Mouse (Mus musculus) lung, adult 2 months (tissue): ENCODE measurements around the gene Hpcal1. TPM values are rescaled to one million over a fixed set of nuclear protein-coding genes. Genes with fewer than 3 reads are reported as not detected.

ENCODE experiments used
- DNase-seq: peaks from one replicate; pipeline ENCODE4 v3.0.0; 2022
- H3K4me1 ChIP-seq: fragments of 200-500 bp; 2 replicates; pipeline ENCODE4 v1.6.1; 2011; ENCODE audit warnings: low read length; ENCODE audit not compliant: control insufficient read depth, insufficient read depth
- H3K4me3 ChIP-seq: fragments of 200-500 bp; replicated peaks from 2 replicates; pipeline ENCODE3; 2011; ENCODE audit warnings: low read depth, mild to moderate bottlenecking, control low read depth, low read length; ENCODE audit errors: extremely low read depth
- CTCF ChIP-seq: fragments of 200-500 bp; IDR thresholded peaks from 2 replicates; pipeline ENCODE4 v1.5.1; 2011; ENCODE audit warnings: mild to moderate bottlenecking, low read length, control low read depth; ENCODE audit not compliant: insufficient read depth
- POLR2A ChIP-seq: fragments of 200-500 bp; IDR thresholded peaks from 2 replicates; pipeline ENCODE4 v1.6.1; 2011; ENCODE audit warnings: low read depth, mild to moderate bottlenecking, control low read depth, low read length, borderline replicate concordance; ENCODE audit errors: extremely low read depth
- WGBS: fragments of 180-500 bp; shearing (Covaris S2); methylation state at CpG from one replicate; pipeline ENCODE4 v1.1.7; 2018; 5-methylcytosine and 5-hydroxymethylcytosine counted together
- polyA plus RNA-seq: library from polyadenylated mRNA; depleted of rRNA; stranded (reverse); fragments of >200 nt; gene quantifications from 2 replicates; pipeline ENCODE4 v1.2.3, GENCODE M21; 2012

The Hpcal1 gene
- polyA plus RNA-seq, 1 experiment: 222 TPM

DNA sequence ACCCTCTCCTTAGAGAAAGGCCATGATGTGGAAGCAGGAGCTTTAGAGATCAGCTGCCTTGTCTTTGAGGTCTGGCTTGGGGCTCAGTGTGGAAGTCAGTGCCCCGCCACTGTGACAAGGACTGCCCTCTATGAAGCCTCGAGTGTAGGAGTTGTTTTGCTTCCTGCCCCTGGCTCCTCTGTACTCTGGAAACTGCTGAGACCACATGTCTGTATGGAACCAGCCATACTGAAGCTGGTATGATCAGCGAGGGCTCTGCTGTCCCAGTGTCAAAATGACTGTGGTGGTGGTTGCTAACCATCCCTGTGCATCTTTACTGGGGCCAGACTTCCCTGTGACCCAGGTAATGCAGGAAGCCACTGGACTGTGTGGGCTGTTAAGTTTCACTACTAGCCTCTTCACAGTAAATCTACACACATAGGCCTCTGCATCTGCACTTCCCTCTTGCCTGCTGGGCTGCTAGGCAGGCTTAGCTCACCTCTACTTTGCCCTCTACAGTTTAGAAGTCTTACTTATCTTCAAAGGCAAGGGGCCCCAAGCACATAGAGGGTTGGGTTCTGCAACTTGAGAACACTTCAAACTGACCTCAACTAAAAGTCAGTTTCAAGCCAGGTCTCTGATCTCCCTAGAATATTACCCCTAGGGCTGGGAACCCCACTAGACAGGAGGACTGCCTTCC lies 33.9 kb downstream of the Hpcal1 start:
- Histone ChIP-seq H3K4me3 (no peak overlapping the region), H3K4me1 (peaks cover 47% of the 10 kb centered on the region)
- TF ChIP-seq CTCF (no peak), POLR2A (no peak)
- WGBS: 32% methylated on average over 3 of the region's 3 CpGs
- no peak for DNase-seq

DNA sequence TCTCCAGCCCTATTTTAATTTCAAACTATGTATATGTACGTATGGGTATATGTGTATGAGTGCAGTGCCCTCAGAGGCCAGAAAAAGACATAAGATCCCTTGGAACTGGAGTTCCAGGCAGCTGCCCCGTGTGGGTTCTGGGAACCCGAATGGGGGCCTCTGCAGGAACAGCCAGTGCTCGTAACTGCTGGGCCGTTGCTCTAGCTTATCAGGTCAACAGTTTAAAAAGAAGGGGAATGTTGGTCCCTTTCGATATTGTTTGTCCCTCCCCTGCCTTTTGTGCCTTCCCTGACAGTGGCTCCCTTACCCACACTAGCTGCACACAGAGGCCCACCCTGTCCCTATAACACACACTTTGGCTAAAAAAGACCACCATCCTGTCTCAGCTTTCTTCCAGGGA lies 34.9 kb downstream of the Hpcal1 start:
- TF ChIP-seq CTCF: no peak
- no peak for TF ChIP-seq POLR2A
- H3K4me3 ChIP-seq: no peak overlapping the region
- H3K4me1 ChIP-seq: peaks cover 47% of the 10 kb centered on the region
- no peak for DNase-seq
- 69% methylated on average over 6 of the region's 6 CpGs for WGBS

DNA sequence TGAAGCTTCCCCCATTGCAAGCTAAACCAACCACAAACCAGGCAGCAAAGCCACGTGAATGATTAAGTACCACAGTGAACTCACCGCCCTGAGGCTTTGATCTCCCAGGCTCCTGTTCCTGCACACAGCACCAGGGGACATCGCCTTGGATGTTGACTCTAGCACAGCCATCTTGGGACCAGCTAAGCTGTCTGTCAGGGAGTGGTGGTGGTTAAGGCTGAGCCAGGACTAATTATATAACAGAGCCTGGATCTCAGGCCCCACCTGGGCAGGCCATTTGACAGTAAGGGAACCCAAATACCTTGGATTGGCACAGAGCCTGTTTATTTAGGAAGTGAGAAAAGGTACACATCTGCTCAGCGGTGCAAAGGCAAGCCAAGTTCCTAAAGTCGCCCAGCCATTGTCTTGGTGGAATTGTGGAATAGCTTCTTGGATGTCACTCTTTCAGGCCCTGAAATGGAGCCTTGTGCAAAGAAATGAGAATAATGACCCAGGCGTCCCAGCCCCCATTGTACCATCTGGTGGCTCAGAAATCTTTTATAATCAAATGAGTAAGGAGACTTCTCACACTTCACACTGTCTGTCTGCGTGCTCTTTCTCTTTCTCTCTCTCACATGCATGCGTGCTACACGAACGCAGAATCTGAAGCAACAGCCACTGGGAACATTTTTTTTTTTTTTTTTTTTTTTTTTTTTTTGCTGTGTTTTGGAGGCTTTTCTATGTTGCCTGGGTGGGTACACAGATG lies 36.1 kb downstream of the Hpcal1 start:
- TF ChIP-seq POLR2A (no peak), CTCF (no peak)
- H3K4me1 ChIP-seq: peaks cover 44% of the 10 kb centered on the region
- no peak for DNase-seq

DNA sequence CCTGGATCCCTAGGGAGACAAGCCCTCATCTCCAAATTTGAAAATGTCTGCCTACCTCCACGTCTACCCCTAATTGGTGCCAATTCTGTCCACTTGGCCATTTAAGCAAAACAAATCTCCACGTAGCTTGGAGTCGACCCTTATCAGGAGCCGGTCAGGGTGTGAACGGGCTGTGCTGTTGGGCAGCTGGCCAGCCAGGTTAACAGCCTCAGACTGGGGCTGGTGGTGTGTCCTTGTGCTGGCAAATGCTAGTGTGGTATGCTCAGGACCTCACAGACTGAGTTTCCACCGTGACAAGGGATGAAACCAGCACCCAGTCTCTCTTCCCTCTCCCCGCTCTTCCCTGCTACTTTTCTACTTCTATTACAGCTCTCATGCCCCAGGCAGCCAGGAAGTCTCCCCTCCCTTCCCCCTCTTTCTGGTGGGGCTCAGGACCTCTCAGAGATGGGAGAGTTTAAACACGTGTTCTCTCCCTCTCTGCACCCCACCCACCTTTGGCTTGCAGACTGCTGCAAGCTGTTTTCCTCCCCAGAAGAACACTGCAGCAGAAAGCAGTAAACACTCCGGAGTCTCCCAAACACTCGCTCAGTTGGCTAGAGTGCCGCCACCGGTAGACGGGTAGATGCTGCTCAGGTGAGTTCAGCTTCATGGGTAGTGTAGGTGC lies 37.2 kb downstream of the Hpcal1 start:
- DNase-seq: peak; percentile 61
- WGBS: 20% methylated on average over 13 of the region's 13 CpGs
- H3K4me1 ChIP-seq: peaks cover 49% of the 10 kb centered on the region
- TF ChIP-seq POLR2A (no peak), CTCF (no peak)
- no peak overlapping the region for H3K4me3 ChIP-seq

More for the DNA sequence above, 36.1 kb downstream of the Hpcal1 start:
- 62% methylated on average over 10 of the region's 10 CpGs for WGBS
- H3K4me3 ChIP-seq: no peak overlapping the region

DNA sequence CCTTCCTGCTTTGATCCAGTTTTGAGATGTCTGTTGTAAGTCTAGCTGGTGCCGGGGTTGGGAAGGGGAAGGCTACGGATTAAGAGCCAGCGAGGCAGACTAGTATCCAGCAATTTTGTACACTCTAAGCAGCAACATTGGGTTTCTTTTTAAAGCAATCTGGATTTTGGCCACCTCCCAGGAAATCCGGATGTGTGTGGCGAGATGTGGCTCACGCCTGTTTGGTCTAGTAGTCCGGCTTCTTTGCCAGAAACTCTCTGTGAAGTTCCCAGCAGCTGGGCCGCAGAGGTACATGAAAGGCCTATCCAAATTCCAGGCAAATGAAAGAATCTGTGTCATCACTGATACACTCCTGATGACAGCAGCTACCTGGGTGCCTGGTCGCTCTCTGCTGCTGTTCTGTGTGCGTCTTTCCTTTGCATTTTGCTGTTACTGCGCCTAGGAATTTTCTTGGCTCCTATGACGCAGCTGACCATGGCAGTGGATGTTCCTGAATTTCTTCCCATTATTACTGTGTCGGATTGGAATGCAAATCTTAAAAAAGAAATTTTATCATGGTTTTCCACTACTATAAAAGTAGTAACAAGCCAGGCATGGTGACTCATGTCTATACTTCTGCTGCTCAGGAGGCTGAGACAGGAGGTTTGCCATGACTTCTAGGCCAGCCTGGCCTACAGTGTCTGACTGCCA lies 38.7 kb downstream of the Hpcal1 start:
- TF ChIP-seq POLR2A (no peak), CTCF (no peak)
- no peak for DNase-seq
- Histone ChIP-seq H3K4me1 (peaks cover 46% of the 10 kb centered on the region), H3K4me3 (no peak overlapping the region)
- WGBS: 43% methylated on average over 13 of the region's 13 CpGs

DNA sequence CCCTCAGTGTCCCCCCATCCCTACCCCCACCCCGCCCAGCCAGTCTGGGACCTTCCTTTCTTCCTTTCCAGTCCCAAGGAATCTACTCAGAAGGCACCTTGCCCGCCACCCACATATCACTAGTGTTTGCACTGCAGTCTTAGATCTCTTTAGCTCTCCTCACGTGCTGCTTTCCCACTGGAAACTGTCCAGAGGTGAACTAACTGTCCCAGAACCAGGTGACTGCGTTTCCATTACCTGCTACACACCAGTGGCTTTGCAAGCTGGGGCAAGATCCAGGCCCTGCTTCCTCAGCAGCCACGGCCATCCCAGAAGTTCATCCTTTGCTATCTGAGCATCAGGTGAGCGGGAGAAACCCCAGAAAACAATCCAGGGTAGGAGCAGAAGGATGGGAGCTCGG lies 41.4 kb downstream of the Hpcal1 start:
- no peak for TF ChIP-seq CTCF
- TF ChIP-seq POLR2A: no peak
- no peak for DNase-seq
- Histone ChIP-seq H3K4me1 (peaks cover 30% of the 10 kb centered on the region), H3K4me3 (no peak overlapping the region)
- 70% methylated on average over 7 of the region's 7 CpGs for WGBS

DNA sequence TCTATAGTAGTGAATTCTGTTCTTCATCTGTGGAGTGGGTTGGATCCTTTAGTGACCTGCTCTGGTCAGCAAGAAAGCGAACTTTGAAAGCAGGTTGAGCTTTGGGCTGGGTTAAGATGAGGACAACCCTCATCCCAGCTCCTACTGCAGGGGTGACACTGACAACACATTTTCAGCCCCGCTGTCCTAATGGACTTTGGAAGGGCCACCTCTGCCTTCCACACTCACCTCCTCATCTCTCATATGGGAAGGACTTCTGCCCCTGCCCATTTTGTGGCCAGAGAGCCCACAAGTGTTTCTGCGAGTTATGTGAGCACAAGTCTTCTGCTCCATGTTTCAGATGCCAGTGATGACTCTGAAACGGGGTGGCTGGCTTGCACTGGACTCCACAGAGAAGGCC lies 41.9 kb downstream of the Hpcal1 start:
- TF ChIP-seq CTCF (no peak), POLR2A (no peak)
- WGBS: 63% methylated on average over 4 of the region's 4 CpGs
- Histone ChIP-seq H3K4me1 (peaks cover 26% of the 10 kb centered on the region), H3K4me3 (no peak overlapping the region)
- no peak for DNase-seq

DNA sequence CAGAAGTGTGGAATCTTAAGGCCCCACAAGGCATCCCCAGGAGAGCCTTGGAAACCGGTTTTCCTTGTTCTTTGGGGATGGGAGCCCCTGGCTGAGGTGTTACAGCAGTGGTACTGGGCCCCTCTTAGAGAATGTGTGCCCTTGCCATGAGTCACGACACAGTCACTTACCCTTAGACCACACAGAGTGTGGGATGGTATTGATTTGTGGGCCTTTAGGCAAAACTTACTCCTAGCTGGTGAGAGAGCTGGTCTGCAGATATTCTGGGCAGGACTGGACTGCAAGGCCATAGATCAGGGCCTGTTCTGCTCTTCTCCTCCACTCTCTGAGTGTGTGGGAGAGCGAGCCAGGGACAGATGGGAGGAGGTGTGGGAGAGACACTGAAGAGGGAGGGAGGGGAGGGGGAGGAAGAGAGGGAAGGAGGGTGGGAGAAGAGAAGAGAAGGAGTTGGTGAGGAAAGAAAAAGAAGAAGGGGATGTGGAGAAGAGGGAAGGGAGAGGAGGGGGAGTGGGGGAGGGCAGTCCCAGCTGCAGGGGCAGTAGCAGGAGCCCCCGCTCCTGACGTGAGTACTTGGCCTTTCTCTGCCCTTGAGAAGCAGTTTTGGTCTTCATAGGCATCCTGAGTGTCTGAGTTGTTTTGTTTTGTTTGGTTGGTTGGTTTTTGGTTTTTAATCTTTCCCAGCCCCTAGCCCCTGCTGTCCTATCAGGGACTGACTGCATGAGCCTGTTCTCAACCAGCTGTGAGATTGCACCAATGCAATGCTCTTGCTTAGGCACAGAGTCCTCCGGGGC lies 42.7 kb downstream of the Hpcal1 start:
- Histone ChIP-seq H3K4me1 (peaks cover 21% of the 10 kb centered on the region), H3K4me3 (no peak overlapping the region)
- DNase-seq: no peak
- TF ChIP-seq CTCF (no peak), POLR2A (no peak)
- WGBS: 51% methylated on average over 6 of the region's 6 CpGs

DNA sequence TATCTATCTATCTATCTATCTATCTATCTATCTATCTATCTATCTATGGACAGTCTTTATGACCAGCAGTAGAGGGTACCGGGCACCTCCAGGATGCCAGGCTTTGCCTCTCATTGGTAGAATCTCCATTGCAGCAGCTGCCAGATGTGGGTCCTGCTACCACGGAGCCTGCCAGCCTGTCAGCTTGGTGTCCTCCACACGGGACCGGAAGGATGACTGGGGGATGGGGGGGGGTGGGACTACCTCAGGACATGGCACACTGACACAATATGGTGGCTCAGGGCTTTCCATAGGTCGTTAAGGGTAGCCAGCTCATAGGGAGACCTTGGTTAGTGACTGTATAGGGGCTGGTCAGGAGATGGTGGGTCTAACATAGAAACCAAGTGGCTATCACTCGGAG lies 45.7 kb downstream of the Hpcal1 start:
- no peak overlapping the region for H3K4me3 ChIP-seq
- TF ChIP-seq CTCF (no peak), POLR2A (no peak)
- no peak for DNase-seq
- 74% methylated on average over 6 of the region's 6 CpGs for WGBS
- H3K4me1 ChIP-seq: peaks cover 18% of the 10 kb centered on the region
